Mouse (Mus musculus) kidney, adult 2 months (tissue): ENCODE data around the gene Angptl7. TPM values are rescaled to one million over a fixed set of nuclear protein-coding genes. Genes with fewer than 3 reads are reported as not detected.
A peak's percentile ranks its signal among the peaks of the same experiment; 100 is the strongest.

ENCODE experiments used
- DNase-seq: peaks from one replicate; pipeline ENCODE4 v3.0.0; 2021
- H3K27ac ChIP-seq: fragments of 200-500 bp; 2 replicates; pipeline ENCODE4 v1.5.1; 2012; ENCODE audit warnings: low read depth, low read length, control low read depth, inconsistent platforms; ENCODE audit not compliant: insufficient read depth
- H3K27me3 ChIP-seq: fragments of 200-500 bp; replicated peaks from 2 replicates; pipeline ENCODE4 v1.6.1; 2012; ENCODE audit warnings: mild to moderate bottlenecking, moderate library complexity, low read length, inconsistent platforms; ENCODE audit not compliant: control insufficient read depth, insufficient read depth
- H3K36me3 ChIP-seq: fragments of 200-500 bp; 2 replicates; pipeline ENCODE4 v1.6.1; 2012; ENCODE audit warnings: mild to moderate bottlenecking, moderate library complexity, low read length, inconsistent platforms; ENCODE audit not compliant: control insufficient read depth, insufficient read depth
- H3K4me1 ChIP-seq: fragments of 200-500 bp; 2 replicates; pipeline ENCODE4 v1.6.1; 2011; ENCODE audit warnings: low read length; ENCODE audit not compliant: control insufficient read depth, insufficient read depth
- H3K4me3 ChIP-seq: fragments of 200-500 bp; 2 replicates; pipeline ENCODE4 v1.5.1; 2011; ENCODE audit warnings: mild to moderate bottlenecking, low read depth, low read length, control low read depth; ENCODE audit not compliant: insufficient read depth
- CTCF ChIP-seq: fragments of 200-500 bp; conservative IDR thresholded peaks from 2 replicates; pipeline ENCODE4 v1.5.1; 2011; ENCODE audit warnings: low read depth, mild to moderate bottlenecking, control low read depth, low read length, moderate library complexity, mixed read lengths; ENCODE audit not compliant: insufficient read depth, insufficient read length
- POLR2A ChIP-seq: fragments of 200-500 bp; IDR thresholded peaks from one replicate; pipeline ENCODE4 v1.6.1; 2011; ENCODE audit warnings: low read depth, low read length, control low read depth
- WGBS: fragments of 180-500 bp; shearing (Covaris S2); methylation state at CpG from one replicate; pipeline ENCODE4 v1.1.7; 2018; 5-methylcytosine and 5-hydroxymethylcytosine counted together
- polyA plus RNA-seq: library from polyadenylated mRNA; depleted of rRNA; stranded (reverse); fragments of >200 nt; gene quantifications from 2 replicates; pipeline ENCODE4 v1.2.3, GENCODE M21; 2012

The Angptl7 gene
- polyA plus RNA-seq, 1 experiment = 27.3 TPM

DNA sequence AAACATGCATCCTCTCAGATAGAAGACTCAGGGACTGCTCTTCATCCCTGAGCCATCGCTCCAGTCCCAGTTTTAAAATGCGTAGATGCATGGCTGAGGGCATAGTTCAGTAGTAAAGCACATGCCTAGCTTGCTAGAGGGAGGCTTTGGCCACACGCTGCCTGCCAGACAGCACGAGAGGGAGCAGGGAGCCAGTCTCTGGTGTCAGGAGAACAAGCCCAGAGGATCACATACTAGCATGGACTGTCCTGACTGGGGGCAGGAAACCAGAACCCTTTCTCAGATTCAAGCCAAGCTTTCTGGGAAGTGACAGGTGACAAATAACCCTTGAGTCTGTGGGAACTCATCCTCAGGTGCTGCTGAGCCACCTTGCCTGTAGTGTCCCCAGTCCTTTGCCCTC is 11.1 kb upstream of the Angptl7 start:
- no peaks in the 10 kb centered on the region; the same call in 1 of the 2 replicates for H3K36me3 ChIP-seq
- H3K27ac ChIP-seq = no peak overlapping the region; the same call in 1 of the 2 replicates
- peaks cover 16% of the 10 kb centered on the region; the same call in 1 of the 2 replicates for H3K4me1 ChIP-seq
- DNase-seq = no peak
- H3K4me3 ChIP-seq = no peak overlapping the region
- WGBS = 75% methylated on average over 4 of the region's 4 CpGs
- no peaks in the 10 kb centered on the region for H3K27me3 ChIP-seq
- TF ChIP-seq CTCF (no peak), POLR2A (no peak)

DNA sequence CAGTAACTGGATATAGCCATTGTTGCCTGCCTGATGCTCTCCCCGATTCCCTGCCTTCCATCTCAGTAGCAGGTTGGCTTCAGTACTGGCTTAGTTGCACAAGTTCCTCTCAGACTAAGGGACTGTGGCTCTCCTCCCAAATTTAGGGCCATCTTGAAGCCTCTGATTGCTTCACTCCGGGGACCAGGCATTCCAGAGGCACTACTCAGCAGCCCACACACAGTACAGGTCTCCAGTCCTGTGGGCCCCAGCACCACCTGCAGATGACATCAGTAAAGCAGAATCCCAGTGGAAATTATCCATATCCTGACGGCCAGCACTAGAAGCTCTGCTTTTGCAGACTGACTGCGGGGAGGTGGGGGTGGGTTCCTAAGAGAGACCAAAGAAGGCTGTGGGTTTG is 10.4 kb upstream of the Angptl7 start:
- 86% methylated on average over 4 of the region's 4 CpGs for WGBS
- H3K4me1 ChIP-seq = peaks cover 16% of the 10 kb centered on the region; the same call in 1 of the 2 replicates

DNA sequence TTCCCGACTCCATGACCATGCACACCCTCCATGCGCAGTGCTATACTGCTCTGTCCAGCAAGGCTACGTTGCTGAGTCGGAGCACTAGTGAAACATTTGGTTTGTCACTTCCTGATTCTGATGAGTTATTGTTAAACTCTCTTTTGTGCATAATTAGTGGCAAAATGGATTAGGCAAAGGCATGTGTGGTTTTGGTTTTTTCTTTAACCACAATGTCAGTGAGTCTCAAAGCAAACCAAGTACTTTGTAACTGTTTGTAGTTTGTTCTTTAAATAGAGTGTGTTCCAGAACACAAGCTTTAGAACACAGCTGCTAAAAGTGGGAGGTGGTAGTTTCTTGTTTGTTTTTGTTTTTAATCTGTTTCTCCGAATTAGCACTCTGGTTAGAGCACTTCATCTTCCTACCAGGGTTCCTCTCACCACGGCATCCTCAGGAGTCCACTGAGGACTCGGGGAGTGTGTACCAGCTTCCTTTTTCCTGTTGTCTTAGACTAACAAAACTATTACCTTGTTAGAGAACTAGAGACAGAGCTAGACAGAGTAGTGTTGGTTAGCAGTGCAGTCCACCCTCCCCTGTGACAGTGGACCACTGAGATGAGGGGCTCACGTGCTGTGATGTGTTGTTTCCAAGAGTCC is 9.3 kb upstream of the Angptl7 start:
- Histone ChIP-seq H3K27ac (peak overlapping the region; percentile 58; the same call in 1 of the 2 replicates), H3K4me1 (peaks cover 16% of the 10 kb centered on the region; the same call in 1 of the 2 replicates), H3K4me3 (no peak overlapping the region), H3K36me3 (no peaks in the 10 kb centered on the region; the same call in 1 of the 2 replicates), H3K27me3 (no peaks in the 10 kb centered on the region)
- peak; percentile 34 for DNase-seq
- TF ChIP-seq CTCF (no peak), POLR2A (no peak)
- 69% methylated on average over 8 of the region's 8 CpGs for WGBS

More for the DNA sequence above, 10.4 kb upstream of the Angptl7 start:
- Histone ChIP-seq H3K4me3 (no peak overlapping the region), H3K27ac (no peak overlapping the region), H3K36me3 (no peaks in the 10 kb centered on the region; the same call in 1 of the 2 replicates), H3K27me3 (no peaks in the 10 kb centered on the region)
- DNase-seq = no peak
- no peak for TF ChIP-seq POLR2A
- no peak for TF ChIP-seq CTCF

DNA sequence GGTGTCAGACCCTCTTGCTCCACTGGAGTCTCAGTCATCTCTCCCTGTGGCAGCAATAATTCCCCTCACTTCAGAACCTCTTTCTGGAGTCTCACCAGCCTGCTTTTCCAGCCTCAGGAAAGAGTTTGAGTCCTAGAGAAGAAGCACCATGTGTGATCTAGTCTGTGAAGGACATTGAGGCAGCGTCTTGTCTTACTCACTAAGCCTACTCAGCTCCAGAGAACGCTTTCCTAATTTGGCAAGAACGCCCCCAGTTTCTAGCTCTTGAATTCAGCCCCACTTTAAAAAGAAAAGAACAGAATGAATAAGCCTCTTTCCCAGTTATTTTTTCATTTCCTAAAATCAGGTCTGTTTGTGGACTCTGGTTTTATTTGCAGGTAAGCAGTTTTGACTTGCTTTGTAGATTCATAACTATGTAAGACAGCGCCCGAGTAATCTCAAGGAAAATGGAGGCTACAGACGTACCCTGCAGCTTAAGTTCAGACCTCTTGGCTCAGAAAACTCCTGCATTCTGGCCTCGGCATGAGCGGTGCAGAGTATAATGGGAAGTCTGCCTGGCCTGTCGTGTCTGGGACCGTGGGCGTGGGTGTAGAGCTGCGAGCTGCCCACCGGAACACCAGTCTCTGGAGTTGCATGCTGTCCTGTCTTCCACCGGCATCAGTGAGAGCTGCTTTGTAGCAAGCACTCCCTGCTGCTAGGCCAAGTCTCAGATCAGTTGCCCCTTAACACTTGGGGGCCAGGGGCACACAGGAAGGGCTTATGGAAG is 8.0 kb upstream of the Angptl7 start:
- peaks cover 12% of the 10 kb centered on the region; the same call in 1 of the 2 replicates for H3K4me1 ChIP-seq
- H3K4me3 ChIP-seq = no peak overlapping the region
- H3K27ac ChIP-seq = peak overlapping the region; percentile 58; the same call in 1 of the 2 replicates
- H3K36me3 ChIP-seq = no peaks in the 10 kb centered on the region; the same call in 1 of the 2 replicates
- no peaks in the 10 kb centered on the region for H3K27me3 ChIP-seq
- 96% methylated on average over 14 of the region's 14 CpGs for WGBS
- no peak for DNase-seq
- no peak for TF ChIP-seq CTCF
- no peak for TF ChIP-seq POLR2A

DNA sequence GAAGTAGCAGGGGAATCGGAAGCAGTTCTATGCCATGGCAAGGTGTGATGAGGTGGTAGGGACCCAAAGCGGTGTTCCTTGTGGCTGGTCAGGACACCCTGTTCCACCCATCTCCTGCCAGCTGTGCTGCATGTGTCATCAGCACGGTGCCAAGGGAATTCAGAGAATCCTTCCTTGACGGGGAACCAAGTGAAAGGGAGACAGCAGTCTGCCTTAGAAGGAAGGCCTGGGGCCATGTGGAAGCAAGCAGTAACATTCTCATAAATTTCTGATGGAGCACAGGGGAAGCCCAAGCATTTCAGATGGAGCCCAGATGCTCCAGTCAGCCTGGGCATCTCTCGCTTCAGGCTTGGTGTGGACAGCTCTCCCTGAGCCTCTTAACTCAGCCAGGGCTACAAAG is 7.3 kb upstream of the Angptl7 start:
- DNase-seq = no peak
- no peaks in the 10 kb centered on the region for H3K27me3 ChIP-seq
- 70% methylated on average over 5 of the region's 5 CpGs for WGBS
- H3K4me3 ChIP-seq = no peak overlapping the region
- no peaks in the 10 kb centered on the region; the same call in 1 of the 2 replicates for H3K36me3 ChIP-seq
- TF ChIP-seq POLR2A = no peak
- TF ChIP-seq CTCF = no peak
- no peak overlapping the region for H3K27ac ChIP-seq
- H3K4me1 ChIP-seq = peaks cover 7% of the 10 kb centered on the region; the same call in 1 of the 2 replicates

DNA sequence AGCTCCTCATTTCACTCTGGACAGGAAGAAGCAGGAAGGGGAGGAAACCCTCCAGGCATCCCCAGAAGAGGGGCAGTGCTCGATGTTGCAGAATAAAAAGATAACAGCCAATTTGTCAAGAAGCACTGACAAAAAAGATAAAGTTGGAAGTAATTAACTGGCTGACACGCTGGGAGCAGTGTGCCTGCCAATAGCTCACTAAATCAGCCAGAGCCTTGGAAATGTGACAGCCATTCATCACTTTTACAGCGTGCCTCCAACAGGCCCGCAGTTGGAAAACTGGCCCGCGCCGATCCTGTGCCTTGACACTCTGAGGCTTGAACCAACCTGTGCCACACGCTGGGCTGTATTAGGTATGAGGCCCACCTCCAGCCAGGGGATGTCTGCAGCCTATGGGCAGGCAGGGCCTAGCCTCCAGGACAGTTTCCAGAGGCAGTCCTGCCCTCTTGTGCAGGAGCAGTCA is 4.3 kb upstream of the Angptl7 start:
- WGBS = 12% methylated on average over 8 of the region's 8 CpGs
- H3K36me3 ChIP-seq = no peaks in the 10 kb centered on the region

More for the DNA sequence above, 4.3 kb upstream of the Angptl7 start:
- no peak overlapping the region for H3K27ac ChIP-seq
- no peak overlapping the region for H3K4me3 ChIP-seq
- H3K27me3 ChIP-seq = no peaks in the 10 kb centered on the region
- TF ChIP-seq CTCF (no peak), POLR2A (no peak)
- peak; percentile 71 for DNase-seq
- peaks cover 3% of the 10 kb centered on the region; the same call in 1 of the 2 replicates for H3K4me1 ChIP-seq
